Mouse (Mus musculus) CH12.LX (cell line): Measurements from ENCODE around the gene Exoc6. TPM values are rescaled to one million over a fixed set of nuclear protein-coding genes. Genes with fewer than 3 reads are reported as not detected.

Source experiments
- DNase-seq: peaks from one replicate; pipeline ENCODE4 v3.0.0-alpha.2; 2013; ENCODE audit errors: extremely low read depth
- H3K27ac ChIP-seq: 2 replicates; pipeline ENCODE4 v1.5.1; 2012; ENCODE audit warnings: low read depth, mild to moderate bottlenecking, control low read depth, moderate library complexity; ENCODE audit not compliant: insufficient read depth
- H3K27me3 ChIP-seq: replicated peaks from 2 replicates; pipeline ENCODE3; 2012; ENCODE audit warnings: inconsistent platforms
- H3K36me3 ChIP-seq, 2 experiments: replicated peaks in 1 of 2; 2 replicates each; pipeline versions ENCODE3 to v1.6.1; 2012; ENCODE audit warnings: inconsistent platforms in 1 of 2, low read length in 1 of 2, mild to moderate bottlenecking in 1 of 2, mixed read lengths in 1 of 2, moderate library complexity in 1 of 2; ENCODE audit not compliant: control insufficient read depth in 1 of 2, insufficient read depth in 1 of 2
- H3K4me1 ChIP-seq, 2 experiments: 2 replicates each; pipeline ENCODE4 v1.6.1; 2012; ENCODE audit warnings: inconsistent platforms in 1 of 2, moderate library complexity in 1 of 2; ENCODE audit not compliant: insufficient read depth in 2 of 2, control insufficient read depth in 1 of 2
- H3K4me2 ChIP-seq: 2 replicates; pipeline ENCODE4 v1.6.1; 2012; ENCODE audit warnings: low read depth, mild to moderate bottlenecking, control low read depth; ENCODE audit not compliant: poor library complexity, insufficient read depth, severe bottlenecking
- H3K4me3 ChIP-seq, 3 experiments: fragments of 150-350 bp in 1 of 3; sonication (generic) in 1 of 3; replicated peaks in 1 of 3; 2 replicates each; pipeline versions ENCODE3 to v1.5.1; 2011 to 2012; ENCODE audit warnings: low read depth in 2 of 3, low read length in 2 of 3, mild to moderate bottlenecking in 2 of 3, moderate library complexity in 2 of 3, control low read depth in 1 of 3, improper control_type of control experiment in 1 of 3, inconsistent platforms in 1 of 3, mixed read lengths in 1 of 3; ENCODE audit not compliant: poor library complexity in 1 of 3
- H3K79me2 ChIP-seq: replicated peaks from 2 replicates; pipeline ENCODE4 v1.6.1; 2012; ENCODE audit warnings: mild to moderate bottlenecking, moderate library complexity; ENCODE audit not compliant: control insufficient read depth, poor library complexity, insufficient read depth, severe bottlenecking; ENCODE audit errors: extremely low read depth
- H3K9ac ChIP-seq: 2 replicates; pipeline ENCODE4 v1.6.1; 2012; ENCODE audit warnings: low read depth, mild to moderate bottlenecking, control low read depth, moderate library complexity; ENCODE audit not compliant: insufficient read depth
- H3K9me3 ChIP-seq: replicated peaks from 2 replicates; pipeline ENCODE3; 2012; ENCODE audit warnings: low read length, inconsistent platforms, mixed read lengths
- BHLHE40 ChIP-seq: IDR thresholded peaks from 2 replicates; pipeline ENCODE4 v1.6.1; 2011; ENCODE audit warnings: mild to moderate bottlenecking, low read depth, low read length, improper control_type of control experiment
- CHD1 ChIP-seq: IDR thresholded peaks from 2 replicates; pipeline ENCODE4 v1.6.1; 2012; ENCODE audit warnings: low read depth, low read length, improper control_type of control experiment, inconsistent platforms
- CHD2 ChIP-seq: IDR thresholded peaks from 2 replicates; pipeline ENCODE4 v1.6.1; 2011; ENCODE audit warnings: low read length, improper control_type of control experiment
- CTCF ChIP-seq, 2 experiments: IDR thresholded peaks in 1 of 2; conservative IDR thresholded peaks in 1 of 2; 2 replicates each; pipeline ENCODE4 v1.5.1; 2011 to 2012; ENCODE audit warnings: low read depth in 2 of 2, low read length in 2 of 2, improper control_type of control experiment in 1 of 2, inconsistent platforms in 1 of 2, mild to moderate bottlenecking in 1 of 2, moderate library complexity in 1 of 2
- ELF1 ChIP-seq: IDR thresholded peaks from 2 replicates; pipeline ENCODE4 v1.6.1; 2014; ENCODE audit warnings: low read depth, mild to moderate bottlenecking, inconsistent platforms, low read length, improper control_type of control experiment
- EP300 ChIP-seq: IDR thresholded peaks from 2 replicates; pipeline ENCODE4 v1.6.1; 2011; ENCODE audit warnings: low read length, improper control_type of control experiment
- ETS1 ChIP-seq: conservative IDR thresholded peaks from 2 replicates; pipeline ENCODE4 v1.6.1; 2012; ENCODE audit warnings: low read depth, mild to moderate bottlenecking, inconsistent platforms, low read length, improper control_type of control experiment, moderate library complexity
- GABPA ChIP-seq: IDR thresholded peaks from 2 replicates; pipeline ENCODE4 v1.6.1; 2012; ENCODE audit warnings: low read depth, low read length, improper control_type of control experiment, inconsistent platforms; ENCODE audit not compliant: insufficient replicate concordance
- IRF4 ChIP-seq: IDR thresholded peaks from 2 replicates; pipeline ENCODE4 v1.6.1; 2014; ENCODE audit warnings: low read depth, mild to moderate bottlenecking, inconsistent platforms, low read length, improper control_type of control experiment
- JUN ChIP-seq: IDR thresholded peaks from 2 replicates; pipeline ENCODE4 v1.6.1; 2011; ENCODE audit warnings: low read depth, mild to moderate bottlenecking, low read length, improper control_type of control experiment, moderate library complexity; ENCODE audit not compliant: insufficient read depth
- JUND ChIP-seq: conservative IDR thresholded peaks from 2 replicates; pipeline ENCODE4 v1.6.1; 2011; ENCODE audit warnings: low read depth, low read length, improper control_type of control experiment
- KAT2A ChIP-seq: IDR thresholded peaks from 2 replicates; pipeline ENCODE4 v1.6.1; 2012; ENCODE audit warnings: low read length, improper control_type of control experiment, inconsistent platforms; ENCODE audit not compliant: insufficient replicate concordance
- MAX ChIP-seq: IDR thresholded peaks from 2 replicates; pipeline ENCODE4 v1.6.1; 2011; ENCODE audit warnings: low read length, improper control_type of control experiment
- MAZ ChIP-seq: IDR thresholded peaks from 2 replicates; pipeline ENCODE4 v1.6.1; 2012; ENCODE audit warnings: low read depth, mild to moderate bottlenecking, inconsistent platforms, low read length, improper control_type of control experiment, moderate library complexity
- MEF2A ChIP-seq: IDR thresholded peaks from 2 replicates; pipeline ENCODE4 v1.6.1; 2014; ENCODE audit warnings: low read depth, mild to moderate bottlenecking, inconsistent platforms, low read length, improper control_type of control experiment, borderline replicate concordance
- MXI1 ChIP-seq: IDR thresholded peaks from 2 replicates; pipeline ENCODE4 v1.6.1; 2011; ENCODE audit warnings: mild to moderate bottlenecking, low read depth, low read length, improper control_type of control experiment
- MYC ChIP-seq: IDR thresholded peaks from 2 replicates; pipeline ENCODE4 v1.6.1; 2011; ENCODE audit warnings: low read depth, mild to moderate bottlenecking, improper control_type of control experiment, low read length
- NELFE ChIP-seq: IDR thresholded peaks from 2 replicates; pipeline ENCODE4 v1.6.1; 2011; ENCODE audit warnings: low read depth, low read length, improper control_type of control experiment
- NRF1 ChIP-seq: IDR thresholded peaks from 2 replicates; pipeline ENCODE4 v1.6.1; 2014; ENCODE audit warnings: low read depth, mild to moderate bottlenecking, inconsistent platforms, low read length, improper control_type of control experiment, moderate library complexity
- PAX5 ChIP-seq: IDR thresholded peaks from 2 replicates; pipeline ENCODE4 v1.6.1; 2012; ENCODE audit warnings: low read length, inconsistent platforms, mixed read lengths
- POLR2A ChIP-seq: IDR thresholded peaks from 2 replicates; pipeline ENCODE4 v1.6.1; 2011; ENCODE audit warnings: low read depth, mild to moderate bottlenecking, improper control_type of control experiment, low read length
- POLR2AphosphoS2 ChIP-seq: IDR thresholded peaks from 2 replicates; pipeline ENCODE4 v1.6.1; 2011; ENCODE audit warnings: low read depth, low read length, improper control_type of control experiment
- RAD21 ChIP-seq: IDR thresholded peaks from 2 replicates; pipeline ENCODE4 v1.6.1; 2011; ENCODE audit warnings: low read depth, mild to moderate bottlenecking, low read length, improper control_type of control experiment, moderate library complexity
- RCOR1 ChIP-seq: conservative IDR thresholded peaks from 2 replicates; pipeline ENCODE4 v1.6.1; 2012; ENCODE audit warnings: low read depth, mild to moderate bottlenecking, inconsistent platforms, low read length, improper control_type of control experiment
- SIN3A ChIP-seq: IDR thresholded peaks from 2 replicates; pipeline ENCODE4 v1.6.1; 2012; ENCODE audit warnings: low read length, improper control_type of control experiment, inconsistent platforms
- SMC3 ChIP-seq: IDR thresholded peaks from 2 replicates; pipeline ENCODE4 v1.6.1; 2011; ENCODE audit warnings: low read depth, low read length, improper control_type of control experiment
- TBP ChIP-seq: conservative IDR thresholded peaks from 2 replicates; pipeline ENCODE4 v1.6.1; 2011; ENCODE audit warnings: low read depth, low read length, improper control_type of control experiment
- TCF12 ChIP-seq: IDR thresholded peaks from 2 replicates; pipeline ENCODE4 v1.6.1; 2014; ENCODE audit warnings: low read depth, mild to moderate bottlenecking, inconsistent platforms, low read length, improper control_type of control experiment
- UBTF ChIP-seq: IDR thresholded peaks from 2 replicates; pipeline ENCODE4 v1.6.1; 2012; ENCODE audit warnings: low read depth, mild to moderate bottlenecking, inconsistent platforms, low read length, improper control_type of control experiment, moderate library complexity
- USF1 ChIP-seq: IDR thresholded peaks from 2 replicates; pipeline ENCODE4 v1.6.1; 2014; ENCODE audit warnings: low read depth, mild to moderate bottlenecking, inconsistent platforms, low read length, improper control_type of control experiment
- USF2 ChIP-seq: conservative IDR thresholded peaks from 2 replicates; pipeline ENCODE4 v1.6.1; 2011; ENCODE audit warnings: low read depth, low read length, improper control_type of control experiment
- ZC3H11A ChIP-seq: IDR thresholded peaks from 2 replicates; pipeline ENCODE4 v1.6.1; 2012; ENCODE audit warnings: low read depth, mild to moderate bottlenecking, inconsistent platforms, low read length, improper control_type of control experiment
- ZKSCAN1 ChIP-seq: IDR thresholded peaks from 2 replicates; pipeline ENCODE4 v1.6.1; 2012; ENCODE audit warnings: low read depth, inconsistent platforms, low read length, improper control_type of control experiment, borderline replicate concordance
- ZMIZ1 ChIP-seq: IDR thresholded peaks from 2 replicates; pipeline ENCODE4 v1.6.1; 2012; ENCODE audit warnings: low read depth, mild to moderate bottlenecking, inconsistent platforms, low read length, improper control_type of control experiment
- dilution Hi-C: fragments of 300-500 bp; cut with MboI; formaldehyde crosslinking; loops from 2 replicates; pipeline ENCODE4 v1.14.3; 2020; ENCODE audit warnings: low sequenced_read_pairs; ENCODE audit not compliant: extremely low pct_unique_long_range_greater_than_20kb, extremely low pct_ligation_motif_present
- in situ Hi-C: fragments of 300-500 bp; cut with MboI; formaldehyde crosslinking; loops from 3 replicates; pipeline ENCODE4 v1.14.3; 2019; ENCODE audit warnings: low sequenced_read_pairs, low pct_ligation_motif_present, low pct_unique_long_range_greater_than_20kb, mixed read lengths
- polyA plus RNA-seq: library from polyadenylated mRNA; unstranded; fragments of >175 nt; gene quantifications from 2 replicates; pipeline ENCODE4 v1.2.1, GENCODE M21; 2012; ENCODE audit warnings: low read depth; ENCODE audit not compliant: insufficient read length
- total RNA-seq, 2 experiments: library from RNA; depleted of rRNA; stranded (reverse); fragments of 300-350 nt in 1 of 2; fragments of >200 nt in 1 of 2; gene quantifications; 2 replicates each; pipeline ENCODE4 v1.2.3; 2012 to 2014

Exoc6 gene
- total and polyA plus RNA-seq, 3 experiments = 8.0 to 18.5 (median 12.1) TPM

GRCm38 (mm10) chr19:37529296-37529695 is 20.9 kb upstream of the Exoc6 start:
- in situ Hi-C loops (no loop called here), dilution Hi-C loops (no loop called here)
- Histone ChIP-seq H3K27ac (no peak overlapping the region), H3K36me3 (no peaks in the 10 kb centered on the region), H3K9ac (no peak overlapping the region), H3K4me3 (no peak overlapping the region), H3K79me2 (no peaks in the 10 kb centered on the region), H3K4me2 (no peak overlapping the region), H3K4me1 (peaks cover 5 to 38% of the 10 kb centered on the region in 2 experiments; a peak in 3 of 4 replicates), H3K27me3 (no peaks in the 10 kb centered on the region), H3K9me3 (no peaks in the 10 kb centered on the region)
- no peak for DNase-seq
- TF ChIP-seq CHD1 (no peak), MAX (no peak), POLR2AphosphoS2 (no peak)

GRCm38 (mm10) chr19:37529975-37530515 is 20.2 kb upstream of the Exoc6 start:
- no peaks in the 10 kb centered on the region for H3K36me3 ChIP-seq
- H3K79me2 ChIP-seq = no peaks in the 10 kb centered on the region
- no peak overlapping the region for H3K27ac ChIP-seq
- H3K4me1 ChIP-seq = peaks cover 5 to 38% of the 10 kb centered on the region in 2 experiments; a peak in 3 of 4 replicates
- in situ Hi-C loops = no loop called here
- peak; percentile 70 for DNase-seq
- H3K27me3 ChIP-seq = no peaks in the 10 kb centered on the region
- H3K4me2 ChIP-seq = no peak overlapping the region
- dilution Hi-C loops = no loop called here
- H3K9me3 ChIP-seq = no peaks in the 10 kb centered on the region
- no peak overlapping the region for H3K4me3 ChIP-seq
- no peak overlapping the region for H3K9ac ChIP-seq
- peak; percentile 41 to 89 for TF ChIP-seq CTCF (conservative IDR thresholded peaks at IDR 0.05 in 1 of 2, IDR thresholded peaks at IDR 0.05 in 1 of 2; ENCODE audit: low read depth in 2 of 2, low read length in 2 of 2)
- no peak for TF ChIP-seq GABPA
- no peak for TF ChIP-seq MEF2A
- no peak for TF ChIP-seq POLR2AphosphoS2
- peak; percentile 41; the same call in 1 of the 2 replicates for TF ChIP-seq ZC3H11A
- TF ChIP-seq JUN = no peak
- no peak for TF ChIP-seq JUND
- TF ChIP-seq CHD1 = no peak
- TF ChIP-seq USF1 = no peak
- TF ChIP-seq POLR2A = no peak
- TF ChIP-seq TCF12 = no peak
- TF ChIP-seq USF2 = no peak
- TF ChIP-seq RAD21 = peak; percentile 85
- no peak for TF ChIP-seq MYC
- no peak for TF ChIP-seq RCOR1
- no peak for TF ChIP-seq BHLHE40
- no peak for TF ChIP-seq ELF1
- no peak for TF ChIP-seq NRF1
- TF ChIP-seq SIN3A = no peak
- TF ChIP-seq SMC3 = peak; percentile 75
- TF ChIP-seq UBTF = no peak
- no peak for TF ChIP-seq MAX
- TF ChIP-seq MXI1 = no peak
- TF ChIP-seq TBP = no peak
- TF ChIP-seq ETS1 = no peak
- no peak for TF ChIP-seq EP300
- no peak for TF ChIP-seq ZMIZ1
- no peak for TF ChIP-seq MAZ
- TF ChIP-seq KAT2A = no peak
- no peak for TF ChIP-seq NELFE
- TF ChIP-seq CHD2 = no peak
- TF ChIP-seq PAX5 = no peak
- TF ChIP-seq IRF4 = no peak
- no peak for TF ChIP-seq ZKSCAN1
